ENCODE assay signal across 7 mouse cellular contexts in genomic region chr14:62850980-62851379, GRCm38 (mm10). TPM values are rescaled to one million over a fixed set of nuclear protein-coding genes. Genes with fewer than 3 reads are reported as not detected.
A peak's percentile ranks its signal among the peaks of the same experiment; 100 is the strongest.
DNase-seq lines count a peak whose midpoint lies in the region; TF ChIP-seq lines count a peak whose summit lies in the region.

No protein-coding gene starts in this region.

- TF ChIP-seq POLR2A in olfactory bulb, adult 2 months (IDR thresholded peaks at IDR 0.05; ENCODE audit: insufficient read depth, low read depth, low read length), result no peak

- TF ChIP-seq CTCF in olfactory bulb, adult 2 months (IDR thresholded peaks at IDR 0.05; ENCODE audit: insufficient read depth, low read depth, low read length), result no peak

- H3K27me3 ChIP-seq in embryonic facial prominence, embryonic 10.5 days (replicated peaks; ENCODE audit: low read depth, poor library complexity, severe bottlenecking), result no peaks in the 10 kb centered on the region

- DNase-seq in right cerebral cortex, adult 2 months (ENCODE audit: low spot score in 2 of 2), result peak; percentile 56 to 63
- DNase-seq in right cerebral cortex, postnatal 14 days, result no peak
- DNase-seq in embryonic facial prominence, embryonic 10.5 days (ENCODE audit: low spot score), result peak; percentile 21
- peak; percentile 31 to 46 for DNase-seq in kidney, adult 8-10 months
- no peak for DNase-seq in thymus, adult 18-20 months
- DNase-seq in heart, postnatal 10 days, result no peak

- no peak overlapping the region for H3K4me3 ChIP-seq in embryonic facial prominence, embryonic 10.5 days
- no peak overlapping the region for H3K4me3 ChIP-seq in olfactory bulb, adult 2 months (ENCODE audit: insufficient read depth, low read depth, low read length)

- H3K36me3 ChIP-seq in embryonic facial prominence, embryonic 10.5 days (replicated peaks), result peaks cover 20% of the 10 kb centered on the region

- no peak overlapping the region for H3K27ac ChIP-seq in embryonic facial prominence, embryonic 10.5 days (replicated peaks)
- H3K27ac ChIP-seq in olfactory bulb, adult 2 months (ENCODE audit: insufficient read depth, low read depth, low read length), result 0 out of 2 replicates have a peak overlapping the region, but pooled peaks have one; percentile 27

- H3K4me1 ChIP-seq in embryonic facial prominence, embryonic 10.5 days, result peaks cover 19% of the 10 kb centered on the region
- H3K4me1 ChIP-seq in olfactory bulb, adult 2 months (ENCODE audit: control insufficient read depth, insufficient read depth, low read length), result peaks cover 11% of the 10 kb centered on the region

- 55% methylated on average over 6 of the region's 6 CpGs for WGBS in embryonic facial prominence, embryonic 10.5 days
- WGBS in olfactory bulb, adult 2 months, result 13% methylated on average over 6 of the region's 6 CpGs

- intact Hi-C loops in heart, postnatal 10 days (cut with DNase I), result no loop called here

- H3K9me3 ChIP-seq in embryonic facial prominence, embryonic 10.5 days, result peaks cover 10% of the 10 kb centered on the region

RNA-seq across cellular contexts. Expression of gene Wdfy2, which starts 13.5 kb away (rescaled TPM):
- 13.6 and 16.0 TPM in 2 replicates for polyA plus RNA-seq in embryonic facial prominence, embryonic 10.5 days (2016; fragmentation: Nextera tagmentation; extraction: Ambion mirVana)
- not detected in 2 replicates for polyA plus RNA-seq in olfactory bulb, adult 2 months (2012; ENCODE audit: insufficient read depth, insufficient read length, low replicate concordance, missing spikeins)
- 1 to 10 TPM; 8.0 to 9.1 TPM for total RNA-seq in heart, postnatal 10 days (2021)

Comparison
In these comparisons a context has a peak if more than half of its experiments do, and no peak if none do; other contexts are left out.
1. DNase-seq: peak in right cerebral cortex, adult 2 months (2 of 2), embryonic facial prominence, embryonic 10.5 days (single experiment) and kidney, adult 8-10 months (2 of 2); none in right cerebral cortex, postnatal 14 days (single experiment), thymus, adult 18-20 months (0 of 2) and heart, postnatal 10 days (0 of 2).